Mouse (Mus musculus): ENCODE data around the gene Kif2b.

Kif2b gene

DNA sequence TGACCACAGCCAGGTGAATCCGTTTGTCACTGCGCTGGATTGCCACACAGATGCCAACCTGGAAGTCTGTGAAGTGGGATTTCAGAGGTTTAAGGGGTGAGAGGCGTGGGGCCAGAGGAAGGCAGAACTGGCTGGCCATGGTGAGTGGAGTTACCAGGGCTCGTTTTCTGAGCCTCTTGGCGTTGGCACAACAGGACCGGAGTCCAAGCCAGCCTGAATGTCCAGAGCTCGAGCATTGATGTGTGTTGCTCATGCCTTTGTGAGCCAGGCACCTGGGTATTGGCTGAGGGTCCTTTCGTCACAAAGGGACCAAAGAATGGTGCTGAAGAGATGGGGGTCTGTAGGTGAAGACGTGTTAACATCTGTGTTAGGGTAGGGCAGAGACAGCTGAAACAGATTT lies at the start of gene Kif2b:
Kif2b (minus strand) TSS at position 242 of the 400 bp plus-strand sequence.
- no peak for DNase-seq (ENCODE audit: low read depth, low spot score)

DNA sequence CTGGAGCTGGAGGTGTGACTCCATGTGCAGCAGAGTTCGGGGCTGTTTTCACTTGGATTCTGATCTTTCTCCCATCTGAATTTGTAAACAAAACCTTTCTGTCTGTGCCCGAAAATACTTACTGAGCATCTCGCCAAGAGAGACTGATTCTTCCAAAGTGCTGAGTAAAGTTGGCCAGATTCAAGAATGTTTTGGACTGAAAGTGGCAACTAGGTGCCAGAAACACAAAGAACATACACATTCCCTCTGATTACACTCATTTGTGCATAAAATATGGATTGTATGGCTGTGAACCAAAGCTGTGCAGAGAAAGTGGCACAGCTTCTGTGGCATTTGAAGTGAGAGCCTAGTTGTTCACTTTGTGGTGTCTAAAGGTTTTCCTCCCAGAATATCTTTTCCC lies 15.7 kb upstream of the Kif2b start:
- no peak for DNase-seq (ENCODE audit: low read depth, low spot score)

DNA sequence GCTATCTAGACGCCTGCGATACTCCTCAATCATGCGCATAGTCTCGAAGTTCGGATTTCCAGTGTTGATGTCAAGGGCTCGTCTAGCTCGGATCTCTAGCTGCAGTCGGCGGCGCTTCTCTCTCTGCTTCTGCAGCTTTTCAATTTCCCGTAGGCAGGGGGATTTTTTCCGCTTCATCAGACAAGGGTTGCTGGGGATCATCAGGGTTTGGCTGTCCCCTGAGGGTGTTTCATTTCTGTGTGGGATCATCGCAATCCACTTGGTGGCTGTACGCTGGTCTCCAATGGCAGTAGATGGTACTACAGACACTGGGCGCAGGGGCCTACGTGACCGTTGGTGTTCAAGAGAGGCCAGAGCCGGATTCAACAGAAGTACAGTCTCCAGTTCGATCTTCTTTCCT lies 502 bp downstream of the Kif2b start:
- DNase-seq (ENCODE audit: low read depth, low spot score) = no peak

DNA sequence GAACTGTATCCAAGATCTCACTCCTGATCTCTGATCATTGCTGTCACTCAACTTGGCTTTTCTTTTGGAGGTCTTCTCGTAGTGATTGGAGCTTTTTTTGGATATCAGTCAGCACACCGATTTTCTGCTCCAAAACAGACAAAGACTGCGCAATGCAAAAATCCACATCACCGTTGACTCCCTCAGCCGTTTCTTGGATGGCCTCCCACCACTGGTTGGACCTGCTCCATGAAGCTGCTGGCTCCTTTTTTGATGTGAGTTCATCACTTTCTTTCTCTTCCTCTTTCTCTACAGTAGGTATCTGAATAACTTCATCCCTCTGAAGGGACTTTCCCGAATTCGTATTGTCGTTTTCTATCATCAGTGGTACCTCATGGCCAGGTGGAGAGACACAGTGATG lies 2.0 kb downstream of the Kif2b start:
- no peak for DNase-seq (ENCODE audit: low read depth, low spot score)

DNA sequence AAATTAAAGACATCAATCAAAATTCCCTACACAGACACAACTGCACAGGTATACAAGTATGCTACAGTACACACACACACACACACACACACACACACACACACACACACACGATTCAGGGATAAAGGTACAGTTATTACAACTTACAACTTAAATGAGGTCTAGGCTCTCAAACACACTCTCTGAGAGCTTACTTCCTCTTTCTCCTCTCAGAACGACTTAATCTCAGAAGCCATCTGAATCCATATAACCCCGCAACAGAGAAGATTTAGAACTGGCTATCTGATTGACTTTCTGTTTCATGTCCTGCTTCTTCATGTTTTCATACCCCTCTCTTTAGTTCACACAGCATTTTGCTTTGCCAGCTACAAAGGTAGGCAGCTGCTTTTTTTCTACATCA lies 2.9 kb downstream of the Kif2b start:
- no peak for DNase-seq (ENCODE audit: low read depth, low spot score)

DNA sequence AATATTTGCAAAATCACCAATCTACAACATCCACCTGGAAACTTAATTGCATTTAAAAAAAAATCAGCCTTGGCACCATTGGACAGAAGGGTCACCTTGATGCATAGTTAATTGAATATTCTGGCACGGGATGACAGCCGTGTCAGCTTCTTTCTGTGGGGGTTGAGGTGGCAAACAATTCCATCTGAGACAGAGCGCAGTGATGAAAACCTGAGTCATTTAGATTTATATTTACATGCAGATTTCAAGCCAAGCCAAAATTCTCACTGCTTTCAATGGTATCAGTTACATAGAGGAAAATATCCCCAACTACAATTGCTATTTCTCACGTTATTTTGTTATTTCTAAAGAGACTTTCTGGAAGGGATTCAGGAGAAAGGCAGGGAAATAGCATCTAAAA lies 46.6 kb downstream of the Kif2b start:
- DNase-seq (ENCODE audit: low read depth, low spot score) = no peak

Data from embryo, embryonic 11.5 days (tissue).